Mouse (Mus musculus): ENCODE data around the gene Inpp5a. TPM values are rescaled to one million over a fixed set of nuclear protein-coding genes. Genes with fewer than 3 reads are reported as not detected.
A peak's percentile ranks its signal among the peaks of the same experiment; 100 is the strongest.

Inpp5a gene
- polyA plus RNA-seq, 1 experiment from 2014 or later = 4.1 TPM

GRCm38 (mm10) chr7:139390380-139390779, 1.5 kb downstream of the Inpp5a start:
- H3K4me2 ChIP-seq = peak overlapping the region; percentile 97; the same call in 1 of the 2 replicates
- H3K4me3 ChIP-seq (replicated peaks) = no peak overlapping the region
- H3K4me1 ChIP-seq (replicated peaks) = peaks cover 27% of the 10 kb centered on the region
- H3K27me3 ChIP-seq = peaks cover 10% of the 10 kb centered on the region
- WGBS (ENCODE audit: insufficient replicate concordance) = 78% methylated on average over 3 of the region's 3 CpGs
- H3K36me3 ChIP-seq (replicated peaks) = no peaks in the 10 kb centered on the region
- no peak overlapping the region for H3K27ac ChIP-seq (replicated peaks)
- H3K9me3 ChIP-seq (replicated peaks) = no peaks in the 10 kb centered on the region
- no peak for ATAC-seq (ENCODE audit: insufficient read depth)
- no peak overlapping the region for H3K9ac ChIP-seq

- Histone ChIP-seq H3K27ac (replicated peaks) (no peak overlapping the region), H3K9me3 (replicated peaks) (no peaks in the 10 kb centered on the region), H3K9ac (no peak overlapping the region), H3K27me3 (peaks cover 6% of the 10 kb centered on the region), H3K36me3 (replicated peaks) (no peaks in the 10 kb centered on the region), H3K4me2 (no peak overlapping the region), H3K4me3 (replicated peaks) (no peak overlapping the region), H3K4me1 (replicated peaks) (peaks cover 27% of the 10 kb centered on the region)
- WGBS (ENCODE audit: insufficient replicate concordance) = 77% methylated on average over 9 of the region's 9 CpGs
- ATAC-seq (ENCODE audit: insufficient read depth) = no peak
These were observed 2.0 kb downstream of the Inpp5a start for GRCm38 (mm10) chr7:139390926-139391325.

- ATAC-seq (ENCODE audit: insufficient read depth) = no peak
- Histone ChIP-seq H3K9ac (no peak overlapping the region), H3K4me2 (no peak overlapping the region), H3K9me3 (replicated peaks) (no peaks in the 10 kb centered on the region), H3K27me3 (peaks cover 5% of the 10 kb centered on the region), H3K36me3 (replicated peaks) (no peaks in the 10 kb centered on the region), H3K27ac (replicated peaks) (no peak overlapping the region), H3K4me3 (replicated peaks) (no peak overlapping the region), H3K4me1 (replicated peaks) (peaks cover 27% of the 10 kb centered on the region)
- WGBS (ENCODE audit: insufficient replicate concordance) = 76% methylated on average over 5 of the region's 5 CpGs
These were observed 2.8 kb downstream of the Inpp5a start for GRCm38 (mm10) chr7:139391691-139392090.

- 72% methylated on average over 2 of the region's 2 CpGs for WGBS (ENCODE audit: insufficient replicate concordance)
- H3K4me2 ChIP-seq = no peak overlapping the region
These were observed 3.2 kb downstream of the Inpp5a start for GRCm38 (mm10) chr7:139392106-139392505.

GRCm38 (mm10) chr7:139392691-139393235, 3.9 kb downstream of the Inpp5a start:
- peaks cover 27% of the 10 kb centered on the region for H3K4me1 ChIP-seq (replicated peaks)
- H3K4me3 ChIP-seq (replicated peaks) = no peak overlapping the region
- peaks cover 5% of the 10 kb centered on the region for H3K27me3 ChIP-seq
- 62% methylated on average over 6 of the region's 6 CpGs for WGBS (ENCODE audit: insufficient replicate concordance)
- H3K27ac ChIP-seq (replicated peaks) = no peak overlapping the region
- H3K9ac ChIP-seq = no peak overlapping the region
- no peak overlapping the region for H3K4me2 ChIP-seq
- no peaks in the 10 kb centered on the region for H3K36me3 ChIP-seq (replicated peaks)
- no peaks in the 10 kb centered on the region for H3K9me3 ChIP-seq (replicated peaks)
- no peak for ATAC-seq (ENCODE audit: insufficient read depth)

More at GRCm38 (mm10) chr7:139392106-139392505, 3.2 kb downstream of the Inpp5a start:
- peaks cover 27% of the 10 kb centered on the region for H3K4me1 ChIP-seq (replicated peaks)
- H3K27me3 ChIP-seq = peaks cover 5% of the 10 kb centered on the region
- H3K9ac ChIP-seq = no peak overlapping the region
- no peak for ATAC-seq (ENCODE audit: insufficient read depth)
- H3K9me3 ChIP-seq (replicated peaks) = no peaks in the 10 kb centered on the region
- H3K27ac ChIP-seq (replicated peaks) = no peak overlapping the region
- no peaks in the 10 kb centered on the region for H3K36me3 ChIP-seq (replicated peaks)
- H3K4me3 ChIP-seq (replicated peaks) = no peak overlapping the region

GRCm38 (mm10) chr7:139397521-139397920, 8.6 kb downstream of the Inpp5a start:
- no peak for ATAC-seq (ENCODE audit: insufficient read depth)
- Histone ChIP-seq H3K9me3 (replicated peaks) (no peaks in the 10 kb centered on the region), H3K36me3 (replicated peaks) (no peaks in the 10 kb centered on the region), H3K4me1 (replicated peaks) (peaks cover 47% of the 10 kb centered on the region), H3K4me3 (replicated peaks) (no peak overlapping the region), H3K27me3 (no peaks in the 10 kb centered on the region), H3K27ac (replicated peaks) (no peak overlapping the region), H3K9ac (no peak overlapping the region), H3K4me2 (no peak overlapping the region)
- 72% methylated on average over 8 of the region's 8 CpGs for WGBS (ENCODE audit: insufficient replicate concordance)

- H3K4me2 ChIP-seq = no peak overlapping the region
- H3K9me3 ChIP-seq (replicated peaks) = no peaks in the 10 kb centered on the region
- H3K36me3 ChIP-seq (replicated peaks) = no peaks in the 10 kb centered on the region
- H3K27me3 ChIP-seq = no peaks in the 10 kb centered on the region
- H3K9ac ChIP-seq = no peak overlapping the region
- H3K27ac ChIP-seq (replicated peaks) = no peak overlapping the region
- WGBS (ENCODE audit: insufficient replicate concordance) = 70% methylated on average over 5 of the region's 5 CpGs
- no peak overlapping the region for H3K4me3 ChIP-seq (replicated peaks)
- no peak for ATAC-seq (ENCODE audit: insufficient read depth)
- peaks cover 48% of the 10 kb centered on the region for H3K4me1 ChIP-seq (replicated peaks)
These were observed 9.2 kb downstream of the Inpp5a start for GRCm38 (mm10) chr7:139398111-139398510.

- Histone ChIP-seq H3K27ac (replicated peaks) (no peak overlapping the region), H3K4me1 (replicated peaks) (peaks cover 48% of the 10 kb centered on the region), H3K36me3 (replicated peaks) (no peaks in the 10 kb centered on the region), H3K9me3 (replicated peaks) (no peaks in the 10 kb centered on the region), H3K9ac (no peak overlapping the region), H3K27me3 (no peaks in the 10 kb centered on the region), H3K4me2 (no peak overlapping the region), H3K4me3 (replicated peaks) (no peak overlapping the region)
- ATAC-seq (ENCODE audit: insufficient read depth) = peak; percentile 37
- WGBS (ENCODE audit: insufficient replicate concordance) = 43% methylated on average over 6 of the region's 6 CpGs
These were observed 9.7 kb downstream of the Inpp5a start for GRCm38 (mm10) chr7:139398530-139399021.

- Histone ChIP-seq H3K36me3 (replicated peaks) (no peaks in the 10 kb centered on the region), H3K4me1 (replicated peaks) (peaks cover 48% of the 10 kb centered on the region), H3K27me3 (no peaks in the 10 kb centered on the region), H3K4me2 (no peak overlapping the region), H3K9me3 (replicated peaks) (no peaks in the 10 kb centered on the region), H3K27ac (replicated peaks) (no peak overlapping the region), H3K9ac (no peak overlapping the region), H3K4me3 (replicated peaks) (no peak overlapping the region)
- ATAC-seq (ENCODE audit: insufficient read depth) = no peak
- WGBS (ENCODE audit: insufficient replicate concordance) = 68% methylated on average over 4 of the region's 4 CpGs
These were observed 10.7 kb downstream of the Inpp5a start for GRCm38 (mm10) chr7:139399572-139399971.

- Histone ChIP-seq H3K36me3 (replicated peaks) (no peaks in the 10 kb centered on the region), H3K4me3 (replicated peaks) (no peak overlapping the region), H3K9me3 (replicated peaks) (no peaks in the 10 kb centered on the region), H3K4me2 (no peak overlapping the region), H3K27ac (replicated peaks) (peak overlapping the region; percentile 53; the same call in 1 of the 2 replicates), H3K27me3 (no peaks in the 10 kb centered on the region), H3K9ac (no peak overlapping the region), H3K4me1 (replicated peaks) (peaks cover 48% of the 10 kb centered on the region)
- 52% methylated on average over 11 of the region's 11 CpGs for WGBS (ENCODE audit: insufficient replicate concordance)
- ATAC-seq (ENCODE audit: insufficient read depth) = no peak
These were observed 11.2 kb downstream of the Inpp5a start for GRCm38 (mm10) chr7:139399977-139400685.

- WGBS (ENCODE audit: insufficient replicate concordance) = 34% methylated on average over 3 of the region's 3 CpGs
- no peak overlapping the region; the same call in 1 of the 2 replicates for H3K4me2 ChIP-seq
- peaks cover 48% of the 10 kb centered on the region for H3K4me1 ChIP-seq (replicated peaks)
- H3K9me3 ChIP-seq (replicated peaks) = no peaks in the 10 kb centered on the region
- no peak overlapping the region for H3K4me3 ChIP-seq (replicated peaks)
- ATAC-seq (ENCODE audit: insufficient read depth) = peak; percentile 11; the same call in 1 of the 2 replicates
- no peaks in the 10 kb centered on the region for H3K27me3 ChIP-seq
- H3K36me3 ChIP-seq (replicated peaks) = no peaks in the 10 kb centered on the region
- no peak overlapping the region for H3K9ac ChIP-seq
- H3K27ac ChIP-seq (replicated peaks) = peak overlapping the region; percentile 53; the same call in 1 of the 2 replicates
These were observed 12.0 kb downstream of the Inpp5a start for GRCm38 (mm10) chr7:139400926-139401325.

Measured in liver, embryonic 15.5 days (tissue).